Mouse (Mus musculus): ENCODE results near the gene Trrap. TPM values are rescaled to one million over a fixed set of nuclear protein-coding genes. Genes with fewer than 3 reads are reported as not detected.
"Not testable (repeated sequence)": the region's sequence is repeated elsewhere in the genome, so short reads cannot be mapped to it uniquely, and the experiment has no call there.

The Trrap gene
- polyA plus RNA-seq (2016; fragmentation: Nextera tagmentation; extraction: Ambion mirVana): 82.4 and 91.9 TPM in 2 replicates

DNA sequence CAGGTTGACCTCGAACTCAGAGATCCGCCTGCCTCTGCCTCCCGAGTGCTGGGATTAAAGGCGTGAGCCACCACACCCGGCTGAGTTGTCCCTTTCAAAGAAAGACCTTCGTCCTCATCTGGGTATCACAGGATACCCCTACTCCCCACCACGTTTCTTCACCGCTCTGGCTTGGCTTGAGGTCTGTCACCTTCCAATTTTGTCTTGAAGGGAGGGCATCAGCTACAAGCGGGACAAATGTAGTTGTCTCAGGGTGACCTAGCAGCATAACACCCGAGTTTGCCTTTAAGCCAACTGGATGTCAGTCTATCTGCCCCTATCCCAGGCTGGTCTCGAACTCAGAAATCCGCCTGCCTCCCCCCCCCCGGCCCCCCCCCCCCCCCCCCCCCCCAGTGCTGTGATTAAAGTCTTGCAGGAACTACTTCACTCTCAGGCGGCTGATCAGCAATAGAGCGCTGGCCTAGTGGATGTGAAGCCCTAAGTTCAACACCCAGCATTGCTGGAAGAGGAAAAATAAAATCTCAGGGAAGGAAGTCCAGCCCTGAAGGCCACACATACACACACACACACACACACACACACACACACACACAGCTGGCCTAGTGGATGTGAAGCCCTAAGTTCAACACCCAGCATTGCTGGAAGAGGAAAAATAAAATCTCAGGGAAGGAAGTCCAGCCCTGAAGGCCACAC, at the start of gene Trrap:
Trrap (plus strand) TSS at position 627 of the 693 bp plus-strand sequence.
- not testable (repeated sequence) for H3K9me3 ChIP-seq (replicated peaks); DNase-seq (ENCODE audit: low spot score)
- Histone ChIP-seq H3K4me3 (peak within 1 kb of the TSS; percentile 89), H3K36me3 (peaks cover 29% of the 10 kb centered on the region), H3K27me3 (ENCODE audit: low read depth, poor library complexity, severe bottlenecking) (peaks cover 11% of the 10 kb centered on the region), H3K27ac (peak within 1 kb of the TSS; percentile 98), H3K4me1 (peaks cover 13% of the 10 kb centered on the region)
- 85% methylated on average over 12 of the region's 15 CpGs for WGBS

DNA sequence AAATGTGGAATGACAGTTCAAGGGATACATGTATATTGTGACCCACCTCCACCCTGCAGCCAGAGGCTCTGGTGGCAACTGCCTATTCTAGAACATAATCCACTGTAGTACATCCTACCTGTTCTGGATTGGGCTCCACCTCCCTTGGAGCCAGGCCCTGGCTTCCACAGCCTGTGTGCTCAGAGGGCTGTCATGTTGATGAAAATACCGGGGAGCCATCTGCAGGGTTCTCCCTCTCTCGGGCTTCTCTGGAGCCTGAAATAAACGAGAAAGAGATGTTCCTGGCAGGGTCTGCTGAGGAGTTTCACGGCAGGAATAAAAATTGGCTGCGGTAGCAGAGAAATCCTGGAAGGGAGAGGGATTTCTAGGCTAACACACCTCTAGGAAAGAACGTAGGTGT, 47.8 kb upstream of the Trrap start:
- no peak for DNase-seq (ENCODE audit: low spot score)
- no peaks in the 10 kb centered on the region for H3K9me3 ChIP-seq (replicated peaks)
- WGBS: 77% methylated on average over 6 of the region's 6 CpGs

DNA sequence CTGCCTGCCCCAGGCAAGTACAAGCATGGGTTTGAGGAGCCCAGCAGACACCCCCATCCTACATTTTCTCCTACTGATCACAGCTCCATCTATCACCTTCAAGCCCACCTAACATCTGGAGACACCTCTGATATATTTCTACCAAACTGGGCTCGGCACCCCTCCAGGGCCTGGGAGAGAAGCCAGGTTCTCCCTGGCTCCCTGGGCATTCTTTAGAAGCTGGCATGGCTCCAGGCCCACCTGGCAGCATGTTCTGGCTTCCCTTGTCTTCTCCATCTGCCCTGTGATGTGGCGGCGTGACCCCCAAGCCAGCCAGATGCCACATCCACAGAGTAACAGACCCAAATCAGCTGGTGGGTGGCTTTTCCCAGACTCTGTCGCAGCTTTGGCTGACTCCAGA, 47.3 kb upstream of the Trrap start:
- no peak for DNase-seq (ENCODE audit: low spot score)
- no peak overlapping the region for H3K27ac ChIP-seq
- 0 out of 2 replicates have a peak, but pooled peaks cover 2% of the 10 kb centered on the region for H3K4me1 ChIP-seq
- no peak overlapping the region for H3K4me3 ChIP-seq
- no peaks in the 10 kb centered on the region for H3K9me3 ChIP-seq (replicated peaks)
- WGBS: 82% methylated on average over 4 of the region's 4 CpGs
- H3K36me3 ChIP-seq: no peaks in the 10 kb centered on the region
- H3K27me3 ChIP-seq (ENCODE audit: low read depth, poor library complexity, severe bottlenecking): no peaks in the 10 kb centered on the region

More for the DNA sequence above, 47.8 kb upstream of the Trrap start:
- Histone ChIP-seq H3K27me3 (ENCODE audit: low read depth, poor library complexity, severe bottlenecking) (no peaks in the 10 kb centered on the region), H3K27ac (no peak overlapping the region), H3K4me1 (0 out of 2 replicates have a peak, but pooled peaks cover 2% of the 10 kb centered on the region), H3K36me3 (no peaks in the 10 kb centered on the region), H3K4me3 (no peak overlapping the region)

DNA sequence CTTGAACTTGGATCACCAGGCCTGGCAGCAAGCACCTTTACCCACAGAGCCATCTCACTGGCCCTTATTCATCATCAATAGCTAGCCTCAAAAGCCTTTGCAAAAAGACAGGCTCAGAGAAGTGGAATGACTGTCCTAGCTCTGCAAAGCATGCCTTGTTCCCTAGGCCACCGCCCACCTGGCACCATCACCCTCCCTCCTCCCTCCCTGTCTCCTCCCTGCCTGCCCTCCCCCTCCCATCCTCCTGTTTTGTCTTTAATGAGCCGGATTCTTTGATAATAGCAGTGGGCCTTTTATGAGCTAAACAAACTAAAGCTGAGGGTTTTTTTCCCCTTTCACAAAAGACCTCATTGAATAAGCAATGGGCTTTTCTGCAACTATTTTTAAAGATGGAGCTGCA, 42.6 kb upstream of the Trrap start:
- DNase-seq (ENCODE audit: low spot score): no peak

DNA sequence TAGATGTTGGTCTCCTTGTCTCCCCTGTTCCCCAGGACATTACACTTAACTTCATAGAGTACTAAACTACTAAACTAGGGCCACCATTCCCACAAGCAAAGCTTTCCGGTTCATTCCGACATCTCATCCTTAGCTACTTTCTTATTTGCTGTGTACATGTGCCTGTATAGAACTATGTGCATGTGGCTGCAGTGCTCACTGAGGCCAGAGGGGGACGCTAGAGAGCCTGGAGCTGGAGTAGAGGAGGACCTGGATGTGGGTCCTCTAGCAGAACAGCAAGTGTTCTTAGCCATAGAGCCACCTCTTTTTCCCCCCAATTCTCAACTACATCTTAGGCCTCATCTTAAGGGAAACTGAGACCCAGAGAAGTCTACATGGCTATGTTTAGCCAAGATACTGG, 42.0 kb upstream of the Trrap start:
- Histone ChIP-seq H3K27me3 (ENCODE audit: low read depth, poor library complexity, severe bottlenecking) (peaks cover 10% of the 10 kb centered on the region; the same call in 1 of the 2 replicates), H3K27ac (no peak overlapping the region), H3K9me3 (replicated peaks) (no peaks in the 10 kb centered on the region), H3K36me3 (no peaks in the 10 kb centered on the region), H3K4me1 (no peaks in the 10 kb centered on the region), H3K4me3 (no peak overlapping the region)
- DNase-seq (ENCODE audit: low spot score): no peak
- WGBS: 86% methylated on average over 3 of the region's 3 CpGs

More for the DNA sequence above, 42.6 kb upstream of the Trrap start:
- no peaks in the 10 kb centered on the region for H3K36me3 ChIP-seq
- H3K27ac ChIP-seq: no peak overlapping the region
- H3K9me3 ChIP-seq (replicated peaks): no peaks in the 10 kb centered on the region
- 0 out of 2 replicates have a peak, but pooled peaks cover 2% of the 10 kb centered on the region for H3K4me1 ChIP-seq
- WGBS: 43% methylated on average over 2 of the region's 2 CpGs
- peaks cover 10% of the 10 kb centered on the region; the same call in 1 of the 2 replicates for H3K27me3 ChIP-seq (ENCODE audit: low read depth, poor library complexity, severe bottlenecking)
- no peak overlapping the region for H3K4me3 ChIP-seq

DNA sequence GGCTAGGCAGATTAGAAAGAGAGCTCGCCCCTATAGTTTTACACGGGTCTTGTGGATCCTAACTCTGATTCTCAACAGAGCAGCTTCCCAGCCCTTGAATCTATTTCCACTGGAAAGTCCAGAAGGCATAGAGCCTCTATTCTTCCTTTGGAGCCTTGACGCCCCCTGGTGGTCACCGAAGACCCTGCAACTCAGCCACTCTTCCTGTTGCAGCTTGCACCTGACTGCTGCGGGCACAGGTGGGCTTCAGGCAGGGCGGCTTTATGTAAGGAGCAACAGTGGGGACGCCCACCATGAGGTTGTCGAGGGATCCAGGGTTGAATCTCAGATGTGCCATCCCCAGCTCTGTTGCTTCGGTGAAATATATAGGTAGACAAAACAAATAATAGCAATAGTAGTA, 40.4 kb upstream of the Trrap start:
- H3K27me3 ChIP-seq (ENCODE audit: low read depth, poor library complexity, severe bottlenecking): peaks cover 10% of the 10 kb centered on the region; the same call in 1 of the 2 replicates
- H3K27ac ChIP-seq: no peak overlapping the region
- peak; percentile 87 for DNase-seq (ENCODE audit: low spot score)
- 9% methylated on average over 9 of the region's 9 CpGs for WGBS
- 0 out of 2 replicates have a peak, but pooled peaks cover under 1% of the 10 kb centered on the region for H3K4me1 ChIP-seq
- H3K9me3 ChIP-seq (replicated peaks): no peaks in the 10 kb centered on the region
- H3K4me3 ChIP-seq: no peak overlapping the region
- no peaks in the 10 kb centered on the region for H3K36me3 ChIP-seq

DNA sequence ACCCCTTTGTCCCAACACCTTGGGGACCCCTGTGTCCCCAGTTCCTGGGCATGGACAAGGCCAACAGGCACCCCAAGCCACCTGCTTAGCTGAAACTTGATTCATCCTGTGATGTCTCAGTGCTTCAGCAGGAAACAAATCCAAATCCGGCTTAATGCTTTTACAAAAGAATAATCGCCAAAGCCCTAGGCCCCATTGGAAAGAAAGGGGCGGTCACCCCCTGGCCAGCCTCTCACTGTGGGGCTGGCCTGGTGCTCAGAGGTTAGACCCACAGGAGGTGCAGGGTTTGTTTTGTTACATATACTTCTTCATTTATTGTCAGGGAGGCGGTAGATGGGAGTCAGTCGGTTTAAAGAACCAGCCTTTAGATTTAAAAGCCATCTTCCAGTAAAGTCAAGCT, 39.3 kb upstream of the Trrap start:
- no peak overlapping the region for H3K4me3 ChIP-seq
- no peak for DNase-seq (ENCODE audit: low spot score)
- H3K9me3 ChIP-seq (replicated peaks): no peaks in the 10 kb centered on the region
- H3K27me3 ChIP-seq (ENCODE audit: low read depth, poor library complexity, severe bottlenecking): peaks cover 10% of the 10 kb centered on the region; the same call in 1 of the 2 replicates
- peaks cover 6% of the 10 kb centered on the region for H3K4me1 ChIP-seq
- H3K36me3 ChIP-seq: no peaks in the 10 kb centered on the region
- WGBS: 40% methylated on average over 5 of the region's 5 CpGs
- H3K27ac ChIP-seq: no peak overlapping the region

DNA sequence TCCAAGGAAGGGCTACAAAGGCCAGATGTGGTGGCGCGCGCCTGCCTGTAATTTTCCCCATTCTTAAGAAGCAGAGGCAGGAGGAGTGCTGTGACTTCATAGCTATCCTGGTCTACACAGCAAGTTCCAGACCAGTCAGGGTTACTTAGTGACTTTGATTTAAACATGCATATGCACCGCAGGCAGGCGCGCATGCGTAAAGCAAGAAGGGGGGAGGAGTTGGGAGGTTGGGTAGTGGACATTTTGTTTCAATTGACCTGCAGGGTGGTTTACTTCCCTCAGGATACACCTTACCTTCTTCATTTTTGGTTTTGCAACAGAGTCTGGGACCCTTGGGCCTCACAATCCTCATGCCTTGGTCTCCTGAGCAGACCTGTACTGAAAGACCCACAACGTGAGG, 38.3 kb upstream of the Trrap start:
- 79% methylated on average over 8 of the region's 8 CpGs for WGBS
- Histone ChIP-seq H3K9me3 (replicated peaks) (no peaks in the 10 kb centered on the region), H3K4me1 (peaks cover 6% of the 10 kb centered on the region), H3K27me3 (ENCODE audit: low read depth, poor library complexity, severe bottlenecking) (peaks cover 10% of the 10 kb centered on the region; the same call in 1 of the 2 replicates), H3K36me3 (no peaks in the 10 kb centered on the region), H3K4me3 (no peak overlapping the region), H3K27ac (no peak overlapping the region)
- no peak for DNase-seq (ENCODE audit: low spot score)

DNA sequence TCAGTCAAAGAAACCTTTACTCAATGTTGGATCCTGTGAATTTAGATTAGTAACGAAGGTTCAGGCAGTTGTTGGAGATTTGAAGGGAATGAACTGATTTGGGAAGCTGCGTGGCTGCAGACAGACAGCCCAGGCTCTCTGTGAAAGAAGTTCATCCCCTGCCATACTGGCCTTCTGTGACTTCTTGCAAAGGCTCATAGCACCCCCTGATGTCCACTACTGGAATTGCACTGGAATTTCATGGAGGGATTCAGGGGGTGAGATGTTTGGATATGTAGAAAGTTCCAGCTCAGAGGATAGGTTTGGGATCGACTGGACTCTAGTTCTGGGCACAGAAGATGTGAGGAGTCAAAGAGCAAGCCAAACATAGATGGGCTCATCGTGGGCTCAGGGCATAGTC, 33.6 kb upstream of the Trrap start:
- Histone ChIP-seq H3K4me3 (no peak overlapping the region), H3K27ac (no peak overlapping the region), H3K36me3 (no peaks in the 10 kb centered on the region), H3K4me1 (peaks cover 6% of the 10 kb centered on the region), H3K27me3 (ENCODE audit: low read depth, poor library complexity, severe bottlenecking) (no peaks in the 10 kb centered on the region), H3K9me3 (replicated peaks) (no peaks in the 10 kb centered on the region)
- DNase-seq (ENCODE audit: low spot score): peak; percentile 76
- WGBS: 30% methylated on average over 4 of the region's 4 CpGs

DNA sequence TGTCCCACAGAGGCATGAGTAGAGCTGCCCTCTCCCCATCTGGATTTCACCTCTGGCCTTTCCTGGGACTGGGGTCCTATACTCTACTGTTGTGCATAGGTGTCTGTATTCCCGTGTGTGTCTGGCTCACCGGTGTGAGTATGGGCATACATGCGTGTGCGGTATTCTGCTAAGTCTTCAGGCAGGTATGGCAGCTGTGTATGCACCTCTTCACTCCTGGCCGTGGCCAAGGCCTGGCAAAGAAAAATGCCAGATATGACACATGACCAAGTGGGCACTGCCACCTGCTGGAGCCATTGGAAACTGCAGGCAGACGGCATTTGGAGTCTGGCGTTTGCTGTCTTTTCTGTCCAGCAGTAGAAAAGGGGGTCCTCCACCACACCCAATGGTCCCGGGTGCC, 32.6 kb upstream of the Trrap start:
- 34% methylated on average over 8 of the region's 8 CpGs for WGBS
- peak; percentile 86 for DNase-seq (ENCODE audit: low spot score)

DNA sequence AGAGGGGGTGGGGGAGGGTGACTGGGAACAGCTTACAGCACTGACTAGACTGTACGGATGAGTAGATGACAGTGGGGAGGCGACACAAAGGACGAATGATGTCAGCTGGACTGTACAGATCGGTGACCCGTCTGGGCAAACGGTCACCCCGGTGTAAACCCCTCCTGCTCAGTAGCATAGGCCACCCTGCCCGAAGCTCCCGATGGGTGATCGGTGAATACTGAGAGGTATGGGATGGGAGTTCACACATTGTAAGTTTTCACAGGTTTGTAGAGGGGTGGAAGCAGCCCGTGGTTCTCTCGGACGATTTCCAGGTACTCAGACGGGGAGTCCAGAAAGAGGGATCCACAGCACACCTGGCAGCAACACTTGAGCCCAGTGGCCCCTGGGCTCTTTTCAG, 30.4 kb upstream of the Trrap start:
- WGBS: 89% methylated on average over 14 of the region's 14 CpGs
- DNase-seq (ENCODE audit: low spot score): no peak
- Histone ChIP-seq H3K36me3 (no peaks in the 10 kb centered on the region), H3K9me3 (replicated peaks) (no peaks in the 10 kb centered on the region), H3K4me3 (no peak overlapping the region), H3K27me3 (ENCODE audit: low read depth, poor library complexity, severe bottlenecking) (no peaks in the 10 kb centered on the region), H3K4me1 (peaks cover 6% of the 10 kb centered on the region), H3K27ac (no peak overlapping the region)

More for the DNA sequence above, 32.6 kb upstream of the Trrap start:
- H3K4me3 ChIP-seq: no peak overlapping the region
- no peaks in the 10 kb centered on the region for H3K36me3 ChIP-seq
- no peak overlapping the region for H3K27ac ChIP-seq
- no peaks in the 10 kb centered on the region for H3K27me3 ChIP-seq (ENCODE audit: low read depth, poor library complexity, severe bottlenecking)
- peaks cover 6% of the 10 kb centered on the region for H3K4me1 ChIP-seq
- H3K9me3 ChIP-seq (replicated peaks): no peaks in the 10 kb centered on the region

DNA sequence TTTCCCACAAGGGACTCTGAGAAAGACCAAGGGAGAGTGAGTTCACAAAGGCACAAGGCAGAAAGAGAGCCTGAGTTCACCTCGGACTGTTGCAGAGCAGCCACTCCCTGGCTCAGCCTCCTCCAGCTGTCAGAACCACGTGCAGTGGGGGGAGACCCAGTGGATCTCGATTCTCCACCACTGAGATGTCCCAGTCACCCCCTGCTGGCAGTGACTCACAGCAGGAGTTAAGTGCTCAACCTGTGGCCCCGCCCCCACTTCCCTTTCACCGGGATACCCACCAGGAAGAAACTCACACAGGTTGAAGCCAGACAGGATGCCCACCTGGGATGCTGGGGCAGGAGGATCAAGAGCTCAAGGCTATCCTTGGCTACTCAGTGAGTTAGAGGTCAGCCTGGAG, 15.1 kb upstream of the Trrap start:
- Histone ChIP-seq H3K4me3 (no peak overlapping the region), H3K36me3 (no peaks in the 10 kb centered on the region), H3K27me3 (ENCODE audit: low read depth, poor library complexity, severe bottlenecking) (no peaks in the 10 kb centered on the region), H3K27ac (peak overlapping the region; percentile 53; the same call in 1 of the 2 replicates), H3K9me3 (replicated peaks) (no peaks in the 10 kb centered on the region), H3K4me1 (peaks cover 6% of the 10 kb centered on the region)
- WGBS: 11% methylated on average over 5 of the region's 5 CpGs
- DNase-seq (ENCODE audit: low spot score): no peak

DNA sequence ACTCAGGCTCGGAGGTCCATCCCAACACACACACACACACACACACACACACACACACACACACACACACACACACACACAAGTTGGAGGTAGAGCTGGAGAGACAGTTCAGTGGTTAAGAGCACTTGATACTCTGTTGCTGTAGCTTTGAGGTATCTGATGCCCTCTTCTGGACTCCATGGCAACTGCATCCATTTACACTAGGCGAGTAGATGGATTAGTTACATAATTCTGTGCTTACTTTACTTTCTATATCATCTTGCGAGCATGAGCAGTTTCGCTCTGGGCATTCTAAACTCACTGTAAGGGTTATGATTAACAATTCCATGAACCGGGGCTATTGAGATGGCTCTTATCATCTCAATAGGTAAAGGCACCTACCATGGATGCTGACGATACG, 14.5 kb upstream of the Trrap start:
- no peak for DNase-seq (ENCODE audit: low spot score)
- Histone ChIP-seq H3K4me1 (peaks cover 6% of the 10 kb centered on the region), H3K4me3 (no peak overlapping the region), H3K27me3 (ENCODE audit: low read depth, poor library complexity, severe bottlenecking) (no peaks in the 10 kb centered on the region), H3K27ac (no peak overlapping the region), H3K9me3 (replicated peaks) (no peaks in the 10 kb centered on the region), H3K36me3 (no peaks in the 10 kb centered on the region)
- 66% methylated on average over 7 of the region's 7 CpGs for WGBS
